Mouse (Mus musculus) intestine, postnatal 0 days (tissue): Measurements from ENCODE around the gene Psg19. TPM values are rescaled to one million over a fixed set of nuclear protein-coding genes. Genes with fewer than 3 reads are reported as not detected.

ENCODE experiments used
- ATAC-seq: fragments of 200-750 bp; cut with Nextera tagmentation; 2 replicates; pipeline ENCODE4 v1.8.0; 2017; ENCODE audit warnings: mild to moderate bottlenecking, moderate TSS enrichment, moderate library complexity
- H3K27ac ChIP-seq: fragments of 300-500 bp; sonication (generic); 2 replicates; pipeline ENCODE4 v1.5.1; 2014; ENCODE audit warnings: mild to moderate bottlenecking, low read depth, low read length, moderate library complexity
- H3K27me3 ChIP-seq: fragments of 300-500 bp; sonication (generic); replicated peaks from 2 replicates; pipeline ENCODE4 v1.6.1; 2014; ENCODE audit warnings: low read length, mixed read lengths; ENCODE audit not compliant: control insufficient read depth, insufficient read depth
- H3K36me3 ChIP-seq: fragments of 300-500 bp; sonication (generic); 2 replicates; pipeline ENCODE4 v1.6.1; 2014; ENCODE audit warnings: mild to moderate bottlenecking, moderate library complexity; ENCODE audit not compliant: control insufficient read depth, insufficient read depth
- H3K4me1 ChIP-seq: fragments of 300-500 bp; sonication (generic); replicated peaks from 2 replicates; pipeline ENCODE4 v1.6.1; 2014; ENCODE audit warnings: antibody characterized with exemption, low read length, mixed read lengths; ENCODE audit not compliant: control insufficient read depth, insufficient read depth
- H3K4me2 ChIP-seq: fragments of 300-500 bp; sonication (generic); replicated peaks from 2 replicates; pipeline ENCODE4 v1.6.1; 2014; ENCODE audit warnings: low read depth, mild to moderate bottlenecking, moderate library complexity
- H3K4me3 ChIP-seq: fragments of 300-500 bp; sonication (generic); 2 replicates; pipeline ENCODE4 v1.5.1; 2014; ENCODE audit warnings: low read depth, low read length
- H3K9ac ChIP-seq: fragments of 300-500 bp; sonication (generic); 2 replicates; pipeline ENCODE4 v1.6.1; 2014; ENCODE audit warnings: mild to moderate bottlenecking, low read depth, low read length
- H3K9me3 ChIP-seq: fragments of 300-500 bp; sonication (generic); 2 replicates; pipeline ENCODE4 v1.6.1; 2016; ENCODE audit warnings: mixed run types; ENCODE audit not compliant: control insufficient read depth
- CTCF ChIP-seq: sonication (generic); IDR thresholded peaks from 2 replicates; pipeline ENCODE4 v1.5.1; 2016; ENCODE audit warnings: low read depth, mild to moderate bottlenecking, control low read depth, antibody characterized with exemption, moderate library complexity
- WGBS: fragments of 180-500 bp; shearing (Covaris S2); extraction: QIAGEN DNeasy Blood & Tissue Kit; methylation state at CpG from one replicate; pipeline ENCODE4 v1.1.7; 2014; 5-methylcytosine and 5-hydroxymethylcytosine counted together
- polyA plus RNA-seq: library from polyadenylated mRNA; unstranded; fragments of >200 nt; fragmentation: Nextera tagmentation; extraction: Ambion mirVana; gene quantifications from 2 replicates; pipeline ENCODE4 v1.2.1, GENCODE M21; 2015

The Psg19 gene
- polyA plus RNA-seq: not detected in 2 replicates

- TF ChIP-seq CTCF: no peak
- H3K9ac ChIP-seq: no peak within 1 kb of the TSS
- H3K4me3 ChIP-seq: no peak within 1 kb of the TSS
- no peaks in the 10 kb centered on the region for H3K27me3 ChIP-seq
- no peak for ATAC-seq
- no peak within 1 kb of the TSS for H3K27ac ChIP-seq
- H3K4me1 ChIP-seq: no peaks in the 10 kb centered on the region
- H3K9me3 ChIP-seq: no peaks in the 10 kb centered on the region
- no peak within 1 kb of the TSS for H3K4me2 ChIP-seq
- WGBS: 87% methylated on average over 1 of the region's 1 CpGs
- H3K36me3 ChIP-seq: no peaks in the 10 kb centered on the region
These were observed at the start of gene Psg19 for GRCm38 (mm10) chr7:18798420-18798819. Psg19 (minus strand) TSS chr7:18798520.

- H3K9me3 ChIP-seq: no peaks in the 10 kb centered on the region
- no peak for ATAC-seq
- no peak overlapping the region for H3K9ac ChIP-seq
- no peaks in the 10 kb centered on the region for H3K27me3 ChIP-seq
- H3K4me3 ChIP-seq: no peak overlapping the region
- no peaks in the 10 kb centered on the region for H3K36me3 ChIP-seq
- no peak overlapping the region for H3K4me2 ChIP-seq
- no peak for TF ChIP-seq CTCF
- WGBS: 25% methylated on average over 5 of the region's 5 CpGs
- H3K4me1 ChIP-seq: 0 out of 2 replicates have a peak, but pooled peaks cover 4% of the 10 kb centered on the region
- no peak overlapping the region for H3K27ac ChIP-seq
These were observed 46.5 kb upstream of the Psg19 start for GRCm38 (mm10) chr7:18844811-18845210.

GRCm38 (mm10) chr7:18841174-18841567, 42.9 kb upstream of the Psg19 start:
- no peak for ATAC-seq
- no peaks in the 10 kb centered on the region for H3K9me3 ChIP-seq
- 47% methylated on average over 1 of the region's 1 CpGs for WGBS
- no peak for TF ChIP-seq CTCF
- H3K4me3 ChIP-seq: peak overlapping the region; percentile 30
- peak overlapping the region; percentile 73 for H3K4me2 ChIP-seq
- H3K27ac ChIP-seq: no peak overlapping the region
- H3K9ac ChIP-seq: no peak overlapping the region
- no peaks in the 10 kb centered on the region for H3K36me3 ChIP-seq
- no peaks in the 10 kb centered on the region for H3K4me1 ChIP-seq
- no peaks in the 10 kb centered on the region for H3K27me3 ChIP-seq

GRCm38 (mm10) chr7:18840386-18841173, 42.3 kb upstream of the Psg19 start:
- ATAC-seq: peak; percentile 88
- peak overlapping the region; percentile 50 for H3K9ac ChIP-seq

GRCm38 (mm10) chr7:18839865-18840264, 41.5 kb upstream of the Psg19 start, which contains the start of gene Mill2:
Mill2 (plus strand) TSS chr7:18839966.
- Histone ChIP-seq H3K9ac (peak within 1 kb of the TSS; percentile 50), H3K4me2 (peak within 1 kb of the TSS; percentile 73), H3K9me3 (no peaks in the 10 kb centered on the region), H3K27ac (peak within 1 kb of the TSS; percentile 93), H3K4me1 (no peaks in the 10 kb centered on the region), H3K36me3 (no peaks in the 10 kb centered on the region), H3K27me3 (no peaks in the 10 kb centered on the region), H3K4me3 (peak within 1 kb of the TSS; percentile 43)
- TF ChIP-seq CTCF: no peak
- WGBS: 4% methylated on average over 3 of the region's 3 CpGs
- peak; percentile 31 for ATAC-seq

More at GRCm38 (mm10) chr7:18840386-18841173, 42.3 kb upstream of the Psg19 start:
- Histone ChIP-seq H3K4me2 (peak overlapping the region; percentile 73), H3K4me1 (no peaks in the 10 kb centered on the region), H3K9me3 (no peaks in the 10 kb centered on the region), H3K36me3 (no peaks in the 10 kb centered on the region), H3K27ac (peak overlapping the region; percentile 93), H3K4me3 (peak overlapping the region; percentile 43), H3K27me3 (no peaks in the 10 kb centered on the region)
- 4% methylated on average over 13 of the region's 17 CpGs for WGBS
- no peak for TF ChIP-seq CTCF

- no peaks in the 10 kb centered on the region for H3K27me3 ChIP-seq
- H3K9ac ChIP-seq: no peak overlapping the region
- no peaks in the 10 kb centered on the region for H3K36me3 ChIP-seq
- H3K9me3 ChIP-seq: 0 out of 2 replicates have a peak, but pooled peaks cover 3% of the 10 kb centered on the region
- WGBS: 53% methylated on average over 13 of the region's 13 CpGs
- TF ChIP-seq CTCF: peak; percentile 48
- no peak for ATAC-seq
- no peak overlapping the region for H3K4me2 ChIP-seq
- no peak overlapping the region for H3K27ac ChIP-seq
- no peak overlapping the region for H3K4me3 ChIP-seq
- no peaks in the 10 kb centered on the region for H3K4me1 ChIP-seq
These were observed 34.0 kb upstream of the Psg19 start for GRCm38 (mm10) chr7:18832298-18832697.
